Mouse (Mus musculus): Measurements from ENCODE around the gene Lin7c.
A peak's percentile ranks its signal among the peaks of the same experiment; 100 is the strongest.
"Not testable (repeated sequence)": the region's sequence is repeated elsewhere in the genome, so short reads cannot be mapped to it uniquely, and the experiment has no call there.

The Lin7c gene

DNA sequence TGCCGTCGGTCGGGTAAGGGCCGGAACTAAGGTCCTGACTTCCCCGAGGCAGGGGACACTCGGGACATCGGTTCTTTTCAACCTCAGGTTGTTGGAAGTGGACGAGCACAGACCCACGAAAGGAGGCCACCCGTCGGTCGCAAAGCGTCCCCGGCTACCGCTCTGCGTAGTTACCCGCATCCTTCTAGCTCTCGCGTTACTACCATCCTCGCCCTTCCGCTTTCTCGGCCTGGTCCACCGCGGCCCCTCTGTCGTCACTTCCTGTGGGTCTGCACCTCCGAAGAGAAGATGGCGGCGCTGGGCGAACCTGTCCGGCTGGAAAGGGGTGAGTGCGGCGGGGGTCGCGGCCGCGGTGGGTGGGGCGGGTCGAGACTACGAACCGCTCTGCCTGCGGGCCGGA lies at the start of gene Lin7c:
Lin7c (plus strand) TSS at position 257 of the 400 bp plus-strand sequence.
- peak; percentile 83 for DNase-seq (ENCODE audit: low spot score)

DNA sequence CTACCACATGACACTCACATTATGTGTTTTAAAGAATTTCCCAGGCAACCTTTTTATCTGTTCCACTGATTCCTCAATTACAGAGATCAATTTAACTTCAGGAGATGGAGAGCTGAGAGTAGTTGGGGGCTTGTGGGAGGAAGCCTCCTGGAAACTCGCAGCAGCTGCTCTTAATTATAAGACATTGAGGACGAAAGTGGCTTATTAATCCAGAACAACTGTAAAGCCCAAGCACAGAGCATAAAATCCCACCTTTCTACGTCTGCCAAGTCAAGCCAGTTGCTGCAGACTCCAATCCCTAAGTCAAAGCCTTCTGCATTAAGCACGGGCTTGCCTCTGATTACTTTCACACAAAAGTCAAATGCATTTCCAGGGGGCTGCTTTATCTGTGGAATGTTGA lies 44.3 kb upstream of the Lin7c start:
- DNase-seq (ENCODE audit: low spot score), result no peak

DNA sequence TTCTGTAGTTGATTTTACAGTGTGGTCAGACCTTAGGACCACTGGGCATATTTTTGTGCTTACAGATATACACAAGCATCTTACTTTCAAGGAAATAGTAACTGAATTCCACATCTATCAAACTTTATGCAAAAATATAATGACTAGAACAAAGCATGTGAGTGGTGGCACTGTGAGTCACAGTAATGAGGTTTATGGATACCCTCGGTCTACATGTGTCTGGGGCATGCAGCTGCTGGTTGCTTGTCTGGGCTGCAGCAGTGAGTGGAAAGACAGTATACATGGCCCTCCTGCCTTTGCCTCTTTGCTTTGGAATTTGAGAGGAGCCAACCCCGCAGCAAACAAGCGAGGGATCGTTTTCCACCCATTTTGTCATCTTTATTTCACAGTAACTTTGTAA lies 42.3 kb upstream of the Lin7c start:
- DNase-seq (ENCODE audit: low spot score), result no peak

DNA sequence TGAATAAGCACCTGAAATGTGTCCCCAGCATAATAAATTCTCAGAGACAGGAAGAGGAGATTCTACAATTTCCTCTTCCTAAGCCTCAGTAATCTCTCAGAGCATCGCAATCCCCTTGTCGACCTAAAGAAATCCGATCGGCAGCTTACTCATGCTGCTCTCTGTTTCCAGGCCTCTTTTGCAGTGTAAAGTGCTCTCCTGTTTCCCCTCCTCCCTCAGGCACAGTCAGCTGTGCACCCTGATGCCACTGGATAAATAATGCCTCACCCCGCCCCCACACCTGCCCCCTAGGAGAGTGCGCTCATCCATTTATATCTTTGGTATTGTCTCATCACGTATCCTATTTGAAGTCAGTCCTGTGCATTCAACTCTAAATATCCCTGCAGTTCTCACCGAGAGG lies 41.9 kb upstream of the Lin7c start:
- no peak for DNase-seq (ENCODE audit: low spot score)

DNA sequence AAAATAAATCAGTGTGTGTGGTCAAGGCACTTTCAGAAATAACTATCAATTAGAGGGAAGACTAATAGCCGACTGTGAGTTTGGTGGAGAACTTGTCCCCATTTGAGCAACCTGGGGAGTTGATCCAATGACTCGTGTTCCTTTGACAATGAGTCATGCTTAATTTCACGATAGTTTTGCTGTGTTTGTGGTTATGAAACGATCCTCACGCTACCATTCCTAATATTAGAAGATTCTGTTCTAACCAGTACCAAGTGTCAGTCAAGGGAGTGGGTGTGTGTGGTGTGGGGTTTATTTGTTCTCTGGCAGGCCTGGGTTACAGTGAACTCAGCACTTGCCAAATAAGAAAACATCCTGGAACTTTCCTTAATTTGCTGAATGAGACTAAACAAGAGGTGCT lies 35.1 kb upstream of the Lin7c start:
- DNase-seq (ENCODE audit: low spot score), result no peak

DNA sequence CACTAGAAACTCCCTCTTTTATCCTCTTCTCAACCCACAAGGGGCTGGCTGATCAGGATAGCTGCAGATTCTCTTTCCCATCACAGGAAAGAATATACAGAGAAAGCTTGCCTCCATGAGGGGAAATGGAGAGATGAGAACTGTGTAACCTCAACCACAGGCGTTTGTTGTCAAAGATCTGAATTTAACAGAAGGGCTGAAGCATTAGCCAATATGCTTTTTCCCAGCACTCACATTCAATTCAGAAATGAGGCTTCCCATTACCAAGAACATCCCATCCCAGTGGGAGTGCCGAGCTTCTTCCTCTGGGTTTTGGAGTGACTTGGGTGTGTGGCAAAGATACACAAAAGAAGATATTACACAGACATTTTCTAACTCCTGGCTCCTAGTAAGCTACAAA lies 31.0 kb upstream of the Lin7c start:
- DNase-seq (ENCODE audit: low spot score), result no peak

DNA sequence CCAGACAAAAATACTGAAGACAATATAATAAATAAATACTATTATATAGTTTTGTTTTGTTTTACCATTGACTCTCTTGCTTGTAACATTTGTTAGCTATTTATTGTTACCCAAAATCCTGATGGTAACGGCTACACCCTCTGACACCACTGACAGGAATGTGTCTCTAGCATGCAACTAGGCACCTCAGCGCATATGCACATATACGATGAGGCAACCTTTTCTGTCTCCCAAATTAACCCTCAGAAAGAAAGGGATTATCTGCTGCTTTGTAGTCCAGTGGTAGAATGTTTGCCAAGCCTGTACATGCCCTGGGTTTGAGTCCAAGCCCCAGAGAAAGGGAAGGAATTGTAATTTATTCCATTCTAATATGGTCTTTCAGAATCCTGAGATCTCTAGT lies 29.8 kb upstream of the Lin7c start:
- DNase-seq (ENCODE audit: low spot score), result no peak

DNA sequence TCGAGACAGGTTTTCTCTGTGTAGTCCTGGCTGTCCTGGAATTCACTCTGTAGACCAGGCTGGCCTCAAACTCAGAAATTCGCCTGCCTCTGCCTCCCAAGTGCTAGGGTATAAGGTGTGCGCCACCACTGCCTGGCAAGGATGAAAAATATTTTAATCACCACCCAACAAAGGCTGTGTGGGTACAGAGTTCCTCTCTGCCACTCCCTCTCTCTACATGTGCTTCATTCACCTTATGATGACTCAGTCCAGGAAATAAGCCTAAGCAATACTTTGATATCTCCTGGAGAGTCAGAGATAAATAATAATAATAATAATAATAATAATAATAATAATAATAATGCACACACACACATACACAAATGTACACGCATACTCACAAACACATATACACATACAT lies 11.2 kb upstream of the Lin7c start:
- not testable (repeated sequence) for DNase-seq (ENCODE audit: low spot score)

DNA sequence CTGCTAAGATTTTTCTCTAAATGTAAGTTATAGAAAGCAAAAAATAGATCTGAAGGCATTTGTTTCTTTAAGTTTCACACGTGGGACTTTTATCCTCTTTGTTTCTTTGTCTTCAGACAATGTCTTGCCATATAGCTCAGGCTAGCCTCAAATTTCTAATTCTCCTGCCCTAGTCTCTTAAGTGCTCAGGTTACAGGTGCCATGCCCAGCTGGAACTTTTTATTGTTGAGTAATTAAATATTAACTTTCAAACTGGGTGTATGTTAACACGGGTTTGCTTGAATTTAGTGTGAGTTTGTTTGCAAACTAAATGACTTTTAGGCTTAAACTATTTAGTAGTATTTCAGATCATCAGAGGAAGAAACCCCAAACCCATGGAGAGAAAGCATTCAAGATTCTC lies 9.5 kb upstream of the Lin7c start:
- DNase-seq (ENCODE audit: low spot score), result no peak

DNA sequence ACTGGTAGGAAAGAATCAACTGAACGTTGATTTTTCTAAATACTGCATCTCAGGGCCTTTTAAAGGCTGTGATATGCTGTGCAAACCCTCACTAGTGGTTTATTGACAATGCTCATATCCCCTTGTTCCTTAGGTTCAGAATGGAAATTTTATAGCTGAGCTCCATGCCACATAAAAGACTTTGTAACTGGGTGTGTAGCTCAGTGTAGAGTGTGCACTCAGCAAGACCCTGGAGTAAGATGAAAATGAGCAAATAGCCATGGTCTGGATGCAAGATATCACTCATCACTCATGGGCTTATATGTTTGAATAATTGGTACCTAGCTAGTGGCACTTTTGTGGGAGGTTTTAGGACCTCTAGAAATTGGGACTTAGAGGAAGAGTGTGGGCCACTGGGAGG lies 9.0 kb upstream of the Lin7c start:
- no peak for DNase-seq (ENCODE audit: low spot score)

DNA sequence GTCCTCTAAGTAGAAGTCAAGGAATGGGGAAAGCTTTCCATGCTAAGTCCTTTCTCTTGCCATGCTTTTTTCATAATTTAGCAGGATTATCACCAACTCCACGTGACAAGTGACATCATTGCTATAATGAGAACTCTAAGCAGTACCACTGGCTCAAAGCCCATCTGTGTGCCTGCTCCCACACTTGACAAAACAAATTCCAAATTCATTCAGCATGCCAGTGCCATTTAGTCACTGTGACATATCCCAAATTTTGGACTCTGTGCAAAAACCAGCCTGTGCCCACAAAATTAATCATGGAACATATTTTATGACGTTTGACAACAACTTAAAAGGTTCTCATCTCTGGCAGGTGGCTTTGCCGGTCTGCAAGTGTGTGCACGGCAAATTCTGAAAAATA lies 6.5 kb upstream of the Lin7c start:
- no peak for DNase-seq (ENCODE audit: low spot score)

DNA sequence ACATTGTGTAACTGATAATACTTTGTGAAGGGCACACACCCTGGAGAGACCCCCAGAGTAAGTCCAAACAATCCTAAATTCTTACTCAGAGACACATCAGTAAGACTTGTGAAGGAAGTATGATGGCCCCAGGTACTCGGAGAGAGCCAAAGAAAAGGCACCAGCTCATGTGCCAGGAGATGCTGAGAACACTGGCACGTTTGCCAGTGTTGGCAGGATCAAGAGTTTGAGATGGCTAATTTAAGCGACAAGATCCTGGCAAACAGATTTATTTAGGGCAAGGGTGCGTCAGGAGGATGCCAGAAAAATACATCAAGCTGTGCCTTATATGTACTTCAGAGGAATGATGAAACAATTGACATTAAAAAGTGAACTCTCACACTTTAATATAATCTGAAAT lies 6.1 kb upstream of the Lin7c start:
- no peak for DNase-seq (ENCODE audit: low spot score)

DNA sequence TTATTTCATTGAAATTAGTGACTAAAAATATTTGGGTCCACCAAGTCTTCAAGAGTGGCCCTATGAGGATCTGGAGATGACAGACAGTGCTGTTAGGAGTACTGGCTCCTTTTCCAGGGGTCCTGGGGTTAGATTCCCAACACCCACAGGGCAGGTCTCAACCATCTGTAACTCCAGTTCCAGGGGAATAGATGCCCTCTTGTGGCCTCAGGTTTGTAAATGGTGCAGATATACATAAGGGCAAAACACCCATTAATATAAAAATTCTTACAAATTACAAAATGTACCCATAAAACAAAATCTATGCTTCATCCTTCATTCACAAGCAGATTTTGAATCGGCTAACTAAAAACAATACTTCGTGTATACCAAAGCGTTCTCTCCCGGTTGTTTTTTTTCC lies 585 bp upstream of the Lin7c start:
- DNase-seq (ENCODE audit: low spot score), result no peak

DNA sequence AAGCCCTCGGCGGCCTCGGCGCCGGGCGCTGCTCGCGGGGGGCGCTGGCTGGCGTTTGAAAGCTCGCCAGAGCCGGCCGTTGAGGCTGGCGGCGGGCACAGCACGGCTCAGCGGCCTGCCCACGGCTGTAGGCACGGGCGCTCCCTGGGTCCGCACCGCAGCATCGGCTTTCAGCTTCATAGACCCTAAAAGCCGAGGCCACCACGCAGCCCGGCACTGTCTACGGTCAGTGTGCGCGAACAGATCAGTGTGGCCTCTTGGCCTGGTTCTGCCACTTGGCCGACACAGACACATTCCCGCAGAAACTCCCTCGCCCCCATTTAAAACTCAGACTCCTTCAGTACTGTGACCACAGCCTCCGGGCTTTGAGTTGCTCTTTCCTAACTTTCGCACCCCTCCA lies 378 bp downstream of the Lin7c start:
- no peak for DNase-seq (ENCODE audit: low spot score)

DNA sequence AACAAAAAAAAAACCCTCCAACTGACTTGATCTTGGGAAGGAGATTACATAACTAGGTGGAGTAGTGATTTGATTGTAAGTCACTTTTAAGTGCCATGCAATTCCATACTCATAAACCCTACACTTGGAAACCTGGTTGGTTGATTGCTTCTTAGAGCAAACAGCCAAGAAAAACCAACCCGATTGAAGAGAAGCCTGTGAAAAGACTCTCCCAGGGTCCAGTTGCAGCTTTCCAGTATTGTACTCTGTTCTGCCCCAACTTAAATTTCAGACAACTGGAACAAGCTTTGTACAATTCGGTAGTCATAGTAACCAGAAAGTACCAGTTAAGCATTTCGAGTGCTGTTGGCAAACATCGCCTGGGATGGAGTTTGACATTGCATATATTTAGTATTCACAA lies 818 bp downstream of the Lin7c start:
- DNase-seq (ENCODE audit: low spot score), result no peak

DNA sequence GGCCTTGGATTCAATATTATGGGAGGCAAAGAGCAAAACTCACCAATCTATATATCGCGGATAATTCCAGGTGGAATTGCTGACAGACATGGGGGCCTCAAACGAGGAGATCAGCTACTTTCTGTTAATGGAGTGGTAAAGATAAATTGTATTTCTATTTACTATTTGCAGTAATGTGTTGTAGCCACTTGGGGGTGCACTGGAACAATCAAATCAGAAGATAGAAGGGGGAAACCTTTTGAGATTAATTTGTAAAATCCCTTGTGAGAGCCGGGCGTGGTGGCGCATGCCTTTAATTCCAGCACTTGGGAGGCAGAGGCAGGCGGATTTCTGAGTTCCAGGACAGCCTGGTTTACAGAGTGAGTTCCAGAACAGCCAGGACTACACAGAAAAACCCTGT lies 5.7 kb downstream of the Lin7c start:
- no peak for DNase-seq (ENCODE audit: low spot score)

DNA sequence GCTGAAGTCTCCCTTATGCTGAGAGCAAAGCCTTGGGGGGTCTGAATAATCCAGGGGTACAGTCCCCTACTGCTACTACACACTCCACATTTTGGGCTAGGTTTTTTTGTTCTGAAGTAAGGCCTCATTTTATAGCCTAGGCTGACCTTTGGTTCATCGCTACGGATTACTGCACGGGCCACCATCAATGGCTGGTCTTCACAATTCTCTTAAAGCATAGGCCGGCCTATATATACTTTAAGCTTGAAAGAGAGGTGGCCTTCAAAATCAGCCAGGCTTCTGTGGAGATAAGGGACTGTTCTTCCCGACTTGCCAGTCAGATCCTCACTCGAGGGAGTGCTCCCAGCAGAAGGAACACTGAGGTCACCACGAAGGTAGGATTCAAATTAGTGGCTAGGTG lies 12.2 kb downstream of the Lin7c start:
- no peak for DNase-seq (ENCODE audit: low spot score)

DNA sequence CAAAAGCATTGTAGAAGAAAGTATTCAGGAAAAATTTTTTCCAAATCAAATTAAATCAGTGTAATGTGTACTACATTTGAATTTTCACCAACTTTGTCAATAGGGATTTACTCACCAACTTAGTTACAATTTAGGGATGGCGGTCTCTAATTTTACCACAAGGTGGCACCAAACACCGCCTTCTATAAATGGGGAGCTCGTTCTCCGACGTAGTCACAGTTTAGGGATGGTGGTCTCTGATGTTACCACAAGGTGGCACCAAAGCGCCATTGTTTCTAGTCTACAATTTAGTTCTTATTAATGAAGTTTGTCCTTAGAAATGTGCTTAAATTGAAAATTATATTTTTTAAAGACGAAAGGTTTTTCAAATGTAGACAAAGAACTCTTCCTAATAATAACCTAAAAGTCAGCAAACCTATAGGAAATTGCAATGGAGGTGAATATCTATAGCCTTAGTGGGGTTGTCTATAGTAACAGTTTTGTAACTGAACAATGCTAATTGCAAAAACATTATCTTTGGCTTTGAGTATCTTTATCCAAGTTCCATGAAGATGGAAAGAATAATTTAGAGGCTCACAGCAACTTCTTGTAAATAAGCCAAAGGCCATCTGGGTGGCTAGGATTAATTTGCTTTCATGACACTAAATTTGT lies 13.6 kb downstream of the Lin7c start:
- DNase-seq (ENCODE audit: low spot score), result peak; percentile 63

DNA sequence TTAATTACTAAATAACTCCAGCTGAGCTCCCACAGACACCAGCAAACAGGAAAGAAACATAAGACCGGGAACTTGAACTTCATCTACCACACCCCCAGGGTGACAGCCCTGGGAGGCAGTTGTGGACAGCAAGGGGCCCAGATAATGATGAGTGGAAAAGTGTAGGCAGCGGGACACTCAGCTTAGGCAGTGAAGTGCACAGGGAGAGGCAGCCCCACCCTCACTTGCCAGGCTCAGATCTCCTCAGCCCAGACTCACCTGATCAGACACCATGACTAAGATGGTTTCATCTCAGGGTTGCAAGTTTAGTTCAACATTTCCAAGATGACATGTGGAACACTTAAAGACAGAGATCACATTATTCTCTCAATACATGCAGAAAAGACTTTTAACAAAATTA lies 18.5 kb downstream of the Lin7c start:
- DNase-seq (ENCODE audit: low spot score), result no peak

DNA sequence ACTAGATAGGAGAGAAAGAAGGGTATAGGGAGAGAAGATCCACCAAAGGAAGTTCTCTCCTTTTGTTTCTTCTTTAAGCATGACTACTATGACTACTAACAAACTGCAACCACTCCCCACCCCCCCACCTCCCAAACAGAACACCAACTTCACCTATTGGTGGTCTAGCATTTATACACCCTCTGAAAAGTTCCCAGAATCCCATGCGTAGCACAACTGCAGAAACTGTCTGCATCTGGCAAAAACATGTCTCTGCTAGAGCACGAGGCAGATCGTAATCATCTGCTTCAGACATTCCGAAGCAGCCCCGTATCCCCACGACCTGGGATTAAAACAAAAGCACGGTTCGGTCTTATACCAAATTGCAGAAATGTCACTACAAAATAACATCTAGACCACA lies 21.6 kb downstream of the Lin7c start:
- DNase-seq (ENCODE audit: low spot score), result no peak

DNA sequence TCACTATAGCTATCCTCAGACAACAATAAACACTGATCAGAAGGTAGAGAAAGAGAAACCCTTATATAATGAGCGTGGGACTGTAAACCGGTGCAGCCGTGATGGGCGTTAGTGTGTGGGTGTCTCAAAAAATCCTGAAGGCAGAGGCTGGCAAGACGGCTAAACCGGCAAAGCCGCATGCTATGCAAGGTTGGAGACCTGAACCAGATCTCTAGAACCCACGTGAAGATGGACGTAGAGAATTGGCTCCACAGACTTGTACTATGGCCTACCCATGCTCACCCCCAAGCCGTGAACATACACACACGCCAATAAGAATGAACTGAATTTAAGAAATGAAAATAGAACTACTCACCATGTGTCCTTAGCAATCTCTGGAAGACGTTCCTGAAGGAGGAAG lies 22.1 kb downstream of the Lin7c start:
- DNase-seq (ENCODE audit: low spot score), result no peak

DNA sequence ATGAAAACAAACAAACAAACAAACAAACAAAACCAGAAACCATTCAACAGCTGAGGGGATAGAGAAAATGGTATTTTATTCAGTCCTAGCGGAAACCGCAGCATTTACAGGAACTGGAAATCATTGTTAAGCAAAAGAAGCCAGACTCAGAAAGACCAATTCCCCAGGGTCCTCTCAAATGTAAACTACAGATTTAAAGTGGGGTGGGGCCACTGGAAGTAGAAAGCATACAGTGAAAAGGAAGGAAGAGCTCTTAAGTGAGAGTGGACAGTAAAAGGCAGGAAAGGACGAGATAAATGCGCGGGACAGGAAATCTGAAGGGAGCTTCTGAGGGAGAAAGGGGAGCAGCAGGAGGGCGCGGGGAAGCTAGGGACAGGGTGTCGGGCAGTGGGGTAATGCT lies 22.6 kb downstream of the Lin7c start:
- DNase-seq (ENCODE audit: low spot score), result no peak

DNA sequence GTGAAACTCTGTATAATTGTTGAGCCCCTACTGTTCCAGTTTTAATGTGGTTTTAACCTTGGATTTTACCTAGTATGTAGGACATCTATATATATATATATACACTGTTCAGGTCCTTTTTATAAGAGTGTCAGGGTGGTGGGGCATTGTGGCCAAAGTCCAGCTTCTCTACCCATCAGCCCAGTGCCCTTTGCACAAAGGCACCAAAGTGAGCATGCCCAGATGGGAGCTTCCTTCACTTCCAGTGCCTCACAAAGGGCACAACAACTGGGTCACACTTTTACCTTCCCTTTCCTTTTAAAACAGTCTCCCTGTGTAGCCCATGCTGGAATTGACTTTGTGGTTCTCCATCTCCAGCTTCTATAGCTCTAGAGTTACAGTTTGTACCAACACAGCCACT lies 23.9 kb downstream of the Lin7c start:
- no peak for DNase-seq (ENCODE audit: low spot score)

DNA sequence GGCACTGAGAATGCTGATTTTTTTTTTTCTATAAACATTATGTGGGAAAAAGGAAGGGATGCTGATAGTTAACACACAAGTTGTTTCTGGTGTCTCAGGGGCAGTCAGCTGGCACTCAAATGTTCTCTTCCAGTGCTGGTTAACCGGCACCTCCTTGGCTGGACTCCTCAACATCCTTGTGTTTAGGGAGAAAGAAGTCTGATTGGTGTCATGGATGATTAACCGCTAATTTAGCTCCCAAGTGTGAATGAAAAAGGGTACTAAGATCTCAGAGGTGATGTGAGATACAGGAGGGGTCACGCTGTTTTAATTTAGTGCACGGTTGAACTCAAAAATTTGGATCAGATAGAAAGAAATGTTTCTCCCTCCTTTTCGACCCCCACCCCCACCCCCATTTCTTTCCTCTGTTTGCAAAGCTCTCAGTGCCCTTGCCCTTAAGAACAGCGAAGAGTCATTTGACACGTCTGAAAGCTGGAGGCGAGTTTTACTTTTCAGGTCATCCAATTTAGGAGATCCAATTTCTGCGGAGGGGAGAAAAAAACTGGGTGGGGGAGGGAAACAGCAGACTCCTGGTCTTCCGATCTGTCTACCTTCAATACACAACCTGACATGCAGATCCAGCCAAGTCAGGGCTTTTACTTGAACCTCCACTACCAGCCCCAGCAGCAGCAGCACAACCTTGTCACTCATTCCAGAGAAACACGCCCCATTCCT lies 26.3 kb downstream of the Lin7c start:
- DNase-seq (ENCODE audit: low spot score), result no peak
